Mouse (Mus musculus) C2C12 (cell line): Measurements from ENCODE around the gene Timm50.

Experiments
- CTCF ChIP-seq: IDR thresholded peaks from one replicate; pipeline ENCODE4 v1.5.1; 2011; ENCODE audit not compliant: control insufficient read depth, insufficient read depth, insufficient read length
- MAX ChIP-seq: IDR thresholded peaks from one replicate; pipeline ENCODE4 v1.6.1; 2011; ENCODE audit warnings: mild to moderate bottlenecking, control low read depth
- USF1 ChIP-seq: IDR thresholded peaks from one replicate; pipeline ENCODE4 v1.6.1; 2011; ENCODE audit warnings: low read depth, mild to moderate bottlenecking, control low read depth, moderate library complexity

GRCm38 (mm10) chr7:28354113-28354581 lies 42.3 kb upstream of the Timm50 start:
- TF ChIP-seq CTCF (no peak), MAX (no peak), USF1 (no peak)
